Mouse (Mus musculus): Measurements from ENCODE around the gene Lrrc61.
"Not testable (repeated sequence)": the region's sequence is repeated elsewhere in the genome, so short reads cannot be mapped to it uniquely, and the experiment has no call there.

Lrrc61 gene

GRCm38 (mm10) chr6:48554280-48555103 lies at the start of gene Lrrc61:
Lrrc61 (plus strand) TSS chr6:48554796.
- peak; percentile 45 for DNase-seq (ENCODE audit: extremely low read depth, low read depth, low spot score)

- DNase-seq (ENCODE audit: extremely low read depth, low read depth, low spot score) = no peak
These were observed 46.5 kb upstream of the Lrrc61 start for GRCm38 (mm10) chr6:48508087-48508486.

- DNase-seq (ENCODE audit: extremely low read depth, low read depth, low spot score) = no peak
These were observed 44.2 kb upstream of the Lrrc61 start for GRCm38 (mm10) chr6:48510426-48510825.

- DNase-seq (ENCODE audit: extremely low read depth, low read depth, low spot score) = no peak
These were observed 42.7 kb upstream of the Lrrc61 start for GRCm38 (mm10) chr6:48511861-48512260.

GRCm38 (mm10) chr6:48524882-48525281 lies 29.7 kb upstream of the Lrrc61 start:
- DNase-seq (ENCODE audit: extremely low read depth, low read depth, low spot score) = not testable (repeated sequence)

- no peak for DNase-seq (ENCODE audit: extremely low read depth, low read depth, low spot score)
These were observed 26.7 kb upstream of the Lrrc61 start for GRCm38 (mm10) chr6:48527901-48528300.

GRCm38 (mm10) chr6:48529261-48529660 lies 25.3 kb upstream of the Lrrc61 start:
- no peak for DNase-seq (ENCODE audit: extremely low read depth, low read depth, low spot score)

- no peak for DNase-seq (ENCODE audit: extremely low read depth, low read depth, low spot score)
These were observed 24.6 kb upstream of the Lrrc61 start for GRCm38 (mm10) chr6:48529871-48530440.

- no peak for DNase-seq (ENCODE audit: extremely low read depth, low read depth, low spot score)
These were observed 23.7 kb upstream of the Lrrc61 start for GRCm38 (mm10) chr6:48530862-48531261.

- DNase-seq (ENCODE audit: extremely low read depth, low read depth, low spot score) = no peak
These were observed 21.1 kb upstream of the Lrrc61 start for GRCm38 (mm10) chr6:48533475-48533874.

- DNase-seq (ENCODE audit: extremely low read depth, low read depth, low spot score) = no peak
These were observed 19.7 kb upstream of the Lrrc61 start for GRCm38 (mm10) chr6:48534913-48535312.

- no peak for DNase-seq (ENCODE audit: extremely low read depth, low read depth, low spot score)
These were observed 18.5 kb upstream of the Lrrc61 start for GRCm38 (mm10) chr6:48536091-48536490.

- no peak for DNase-seq (ENCODE audit: extremely low read depth, low read depth, low spot score)
These were observed 17.3 kb upstream of the Lrrc61 start, which contains the start of gene Atp6v0e2 for GRCm38 (mm10) chr6:48537105-48537954. Atp6v0e2 (plus strand) TSS chr6:48537615.

GRCm38 (mm10) chr6:48538841-48539737 lies 15.5 kb upstream of the Lrrc61 start:
- DNase-seq (ENCODE audit: extremely low read depth, low read depth, low spot score) = no peak

- no peak for DNase-seq (ENCODE audit: extremely low read depth, low read depth, low spot score)
These were observed 14.7 kb upstream of the Lrrc61 start for GRCm38 (mm10) chr6:48539860-48540259.

- no peak for DNase-seq (ENCODE audit: extremely low read depth, low read depth, low spot score)
These were observed 13.9 kb upstream of the Lrrc61 start for GRCm38 (mm10) chr6:48540721-48541120.

- DNase-seq (ENCODE audit: extremely low read depth, low read depth, low spot score) = no peak
These were observed 12.8 kb upstream of the Lrrc61 start for GRCm38 (mm10) chr6:48541560-48542450.

- no peak for DNase-seq (ENCODE audit: extremely low read depth, low read depth, low spot score)
These were observed 12.0 kb upstream of the Lrrc61 start for GRCm38 (mm10) chr6:48542631-48543030.

GRCm38 (mm10) chr6:48545251-48545650 lies 9.3 kb upstream of the Lrrc61 start:
- DNase-seq (ENCODE audit: extremely low read depth, low read depth, low spot score) = no peak
